Mouse (Mus musculus) midbrain, embryonic 15.5 days (tissue): Measurements from ENCODE around the gene Pianp. TPM values are rescaled to one million over a fixed set of nuclear protein-coding genes. Genes with fewer than 3 reads are reported as not detected.
"Not testable (repeated sequence)": the region's sequence is repeated elsewhere in the genome, so short reads cannot be mapped to it uniquely, and the experiment has no call there.

Experiments
- ATAC-seq: fragments of 200-750 bp; cut with Nextera tagmentation; replicated peaks from 2 replicates; pipeline ENCODE4 v1.8.0; 2017; ENCODE audit warnings: moderate TSS enrichment
- H3K27ac ChIP-seq: fragments of 300-500 bp; sonication (generic); 2 replicates; pipeline ENCODE4 v1.5.1; 2015; ENCODE audit warnings: mild to moderate bottlenecking, inconsistent platforms
- H3K27me3 ChIP-seq: fragments of 300-500 bp; sonication (generic); replicated peaks from 2 replicates; pipeline ENCODE4 v1.6.1; 2015; ENCODE audit warnings: inconsistent platforms
- H3K36me3 ChIP-seq: fragments of 300-500 bp; sonication (generic); replicated peaks from 2 replicates; pipeline ENCODE4 v1.6.1; 2015; ENCODE audit warnings: inconsistent platforms
- H3K4me1 ChIP-seq: fragments of 300-500 bp; sonication (generic); 2 replicates; pipeline ENCODE4 v1.6.1; 2015; ENCODE audit warnings: inconsistent platforms
- H3K4me2 ChIP-seq: fragments of 300-500 bp; sonication (generic); 2 replicates; pipeline ENCODE4 v1.6.1; 2015; ENCODE audit warnings: inconsistent platforms, mild to moderate bottlenecking, moderate library complexity
- H3K4me3 ChIP-seq: fragments of 300-500 bp; sonication (generic); 2 replicates; pipeline ENCODE4 v1.5.1; 2015; ENCODE audit warnings: mild to moderate bottlenecking, inconsistent platforms
- H3K9ac ChIP-seq: fragments of 300-500 bp; sonication (generic); 2 replicates; pipeline ENCODE4 v1.6.1; 2015; ENCODE audit warnings: mild to moderate bottlenecking, inconsistent platforms
- H3K9me3 ChIP-seq: fragments of 300-500 bp; sonication (generic); 2 replicates; pipeline ENCODE4 v1.6.1; 2016; ENCODE audit warnings: inconsistent platforms
- WGBS: fragments of 180-500 bp; shearing (Covaris S2); methylation state at CpG from one replicate; pipeline ENCODE4 v1.1.7; 2015; ENCODE audit warnings: mixed read lengths; 5-methylcytosine and 5-hydroxymethylcytosine counted together
- polyA plus RNA-seq: library from polyadenylated mRNA; unstranded; fragments of >200 nt; fragmentation: Nextera tagmentation; extraction: Ambion mirVana; gene quantifications from 2 replicates; pipeline ENCODE4 v1.2.1, GENCODE M21; 2015

Gene Pianp
- polyA plus RNA-seq, 1 experiment from 2014 or later: 75.8 TPM

DNA sequence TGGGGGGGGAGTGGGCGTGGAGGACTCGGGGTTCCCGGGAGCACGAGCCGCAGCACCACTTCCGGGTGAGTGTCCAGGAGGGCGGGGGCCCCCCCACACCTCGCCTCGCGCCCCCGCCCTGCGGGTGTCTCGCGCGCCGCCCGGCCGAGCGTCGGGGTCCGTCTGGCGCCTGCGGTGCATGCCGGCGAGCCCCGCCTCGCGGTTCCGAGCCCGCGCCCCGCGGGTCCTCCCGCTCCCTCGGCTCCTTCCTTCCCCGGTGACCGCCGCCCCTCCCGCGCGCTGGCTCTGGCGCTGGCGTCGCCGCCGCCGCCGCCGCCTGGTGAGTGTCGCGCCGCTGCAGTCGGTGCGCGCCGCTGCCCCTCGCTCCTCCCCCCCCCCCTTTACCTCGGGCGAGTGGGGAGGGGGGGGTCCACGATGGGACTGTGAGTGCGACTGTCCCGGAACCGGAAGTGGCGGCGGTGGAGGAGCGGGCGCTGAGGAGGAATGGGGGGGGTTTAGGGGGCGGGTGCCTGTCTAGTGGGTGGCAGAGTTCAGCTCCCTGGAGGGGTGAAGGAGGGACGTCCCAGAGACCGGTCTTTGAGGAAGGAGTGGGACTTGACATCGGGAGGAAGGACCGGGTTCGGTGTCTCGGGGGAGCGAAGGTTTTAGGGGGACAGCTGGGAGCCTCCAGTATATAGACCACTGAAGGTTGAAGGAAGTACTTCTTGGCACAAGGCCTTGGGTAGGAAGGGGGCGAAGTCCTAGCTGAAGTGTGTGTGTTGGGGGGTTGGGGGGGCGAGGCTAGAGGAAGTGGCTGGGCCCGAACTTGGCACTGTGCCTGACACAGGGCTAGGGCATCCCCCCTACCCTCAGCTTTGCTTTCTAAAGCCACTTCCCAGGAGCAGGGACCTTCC, 12.9 kb downstream of the Pianp start:
- ATAC-seq: peak; percentile 85
- Histone ChIP-seq H3K27ac (peak overlapping the region; percentile 99), H3K27me3 (no peaks in the 10 kb centered on the region), H3K36me3 (0 out of 2 replicates have a peak, but pooled peaks cover 8% of the 10 kb centered on the region), H3K9ac (peak overlapping the region; percentile 94), H3K4me1 (peaks cover 42% of the 10 kb centered on the region), H3K4me2 (peak overlapping the region; percentile 91), H3K4me3 (peak overlapping the region; percentile 80), H3K9me3 (no peaks in the 10 kb centered on the region)
- WGBS: under 1% methylated on average over 63 of the region's 78 CpGs

GRCm38 (mm10) chr6:125017682-125018081, 21.2 kb downstream of the Pianp start:
- ATAC-seq: no peak
- Histone ChIP-seq H3K9me3 (no peaks in the 10 kb centered on the region), H3K9ac (no peak overlapping the region), H3K27me3 (no peaks in the 10 kb centered on the region), H3K4me3 (no peak overlapping the region), H3K27ac (no peak overlapping the region), H3K36me3 (peaks cover 6% of the 10 kb centered on the region; the same call in 1 of the 2 replicates), H3K4me2 (no peak overlapping the region), H3K4me1 (peaks cover 4% of the 10 kb centered on the region; the same call in 1 of the 2 replicates)
- 99% methylated on average over 3 of the region's 3 CpGs for WGBS

GRCm38 (mm10) chr6:125030532-125030931, 34.0 kb downstream of the Pianp start:
- H3K27ac ChIP-seq, H3K4me2 ChIP-seq, H3K4me1 ChIP-seq, H3K9ac ChIP-seq, H3K9me3 ChIP-seq, H3K27me3 ChIP-seq, ATAC-seq, H3K4me3 ChIP-seq: not testable (repeated sequence)
- H3K36me3 ChIP-seq: peaks cover 46% of the 10 kb centered on the region
- 44% methylated on average over 8 of the region's 9 CpGs for WGBS

DNA sequence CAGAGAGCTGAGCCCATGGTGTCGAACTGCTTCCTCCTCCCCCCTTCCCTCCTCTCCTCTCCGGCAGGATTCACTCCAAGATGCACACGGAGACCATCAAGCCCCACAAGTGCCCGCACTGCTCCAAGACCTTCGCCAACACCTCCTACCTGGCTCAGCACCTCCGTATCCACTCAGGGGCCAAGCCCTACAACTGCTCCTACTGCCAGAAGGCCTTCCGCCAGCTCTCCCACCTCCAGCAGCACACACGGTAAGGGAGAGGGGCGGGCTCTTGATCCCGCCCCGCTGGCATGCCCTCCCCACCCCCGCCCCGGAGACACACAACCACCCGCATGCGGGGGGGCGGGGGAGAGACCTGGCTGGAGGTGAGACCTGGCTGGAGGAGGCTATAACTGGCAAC, 35.1 kb downstream of the Pianp start:
- Histone ChIP-seq H3K4me1 (no peaks in the 10 kb centered on the region), H3K9me3 (no peaks in the 10 kb centered on the region), H3K27ac (no peak overlapping the region), H3K9ac (no peak overlapping the region), H3K36me3 (peaks cover 50% of the 10 kb centered on the region), H3K27me3 (no peaks in the 10 kb centered on the region), H3K4me3 (no peak overlapping the region), H3K4me2 (no peak overlapping the region)
- no peak for ATAC-seq
- 92% methylated on average over 16 of the region's 16 CpGs for WGBS

DNA sequence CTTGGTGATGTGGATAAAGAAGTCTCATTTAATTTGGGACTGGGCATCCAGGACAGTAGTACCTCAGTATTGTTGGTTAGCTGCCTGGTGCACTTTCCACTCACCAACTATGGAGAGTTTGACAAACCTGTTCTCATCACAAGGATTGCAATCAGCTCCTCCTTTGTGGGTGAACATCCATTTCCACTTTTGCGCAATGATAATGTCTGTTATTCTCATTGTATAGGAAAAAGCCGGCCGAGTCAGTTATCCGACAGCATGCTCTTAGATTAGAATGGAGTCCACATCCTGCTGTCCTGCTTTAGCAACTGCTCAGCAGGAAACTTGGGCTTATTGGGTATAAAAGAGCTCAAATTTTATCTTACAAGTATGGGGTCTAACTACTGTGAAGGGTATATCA, 42.2 kb downstream of the Pianp start:
- no peak overlapping the region for H3K9ac ChIP-seq
- WGBS: 85% methylated on average over 4 of the region's 4 CpGs

DNA sequence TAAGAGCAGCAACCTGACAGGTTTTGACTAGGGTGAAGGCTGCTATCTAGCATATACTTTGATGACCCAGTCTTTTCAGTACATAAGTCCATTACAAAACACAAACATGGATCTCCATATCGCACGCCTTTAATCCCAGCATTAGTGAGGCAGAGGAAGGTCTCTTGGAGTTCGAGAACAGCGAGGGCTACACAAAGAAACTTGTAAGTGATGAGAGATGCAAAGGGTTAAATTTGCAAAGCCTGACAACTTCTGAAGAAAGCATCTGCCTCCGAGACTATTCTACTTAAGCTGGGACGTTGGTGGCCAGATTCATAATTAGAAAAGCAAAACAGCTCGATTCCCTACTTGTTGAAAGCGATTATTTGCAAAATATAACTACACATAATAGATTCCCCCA, 42.6 kb downstream of the Pianp start:
- H3K9me3 ChIP-seq: no peaks in the 10 kb centered on the region
- H3K4me3 ChIP-seq: peak overlapping the region; percentile 61
- no peaks in the 10 kb centered on the region for H3K27me3 ChIP-seq
- peak overlapping the region; percentile 55 for H3K4me2 ChIP-seq
- H3K4me1 ChIP-seq: peaks cover 21% of the 10 kb centered on the region
- ATAC-seq: peak; percentile 40
- peak overlapping the region; percentile 53; the same call in 1 of the 2 replicates for H3K27ac ChIP-seq
- no peak overlapping the region for H3K9ac ChIP-seq
- H3K36me3 ChIP-seq: peaks cover 28% of the 10 kb centered on the region
- 6% methylated on average over 8 of the region's 8 CpGs for WGBS

More for the DNA sequence above, 42.2 kb downstream of the Pianp start:
- Histone ChIP-seq H3K36me3 (peaks cover 28% of the 10 kb centered on the region; the same call in 1 of the 2 replicates), H3K27me3 (no peaks in the 10 kb centered on the region), H3K9me3 (no peaks in the 10 kb centered on the region), H3K4me1 (peaks cover 21% of the 10 kb centered on the region), H3K4me3 (peak overlapping the region; percentile 61; the same call in 1 of the 2 replicates), H3K27ac (0 out of 2 replicates have a peak overlapping the region, but pooled peaks have one; percentile 53), H3K4me2 (peak overlapping the region; percentile 55; the same call in 1 of the 2 replicates)
- ATAC-seq: no peak

DNA sequence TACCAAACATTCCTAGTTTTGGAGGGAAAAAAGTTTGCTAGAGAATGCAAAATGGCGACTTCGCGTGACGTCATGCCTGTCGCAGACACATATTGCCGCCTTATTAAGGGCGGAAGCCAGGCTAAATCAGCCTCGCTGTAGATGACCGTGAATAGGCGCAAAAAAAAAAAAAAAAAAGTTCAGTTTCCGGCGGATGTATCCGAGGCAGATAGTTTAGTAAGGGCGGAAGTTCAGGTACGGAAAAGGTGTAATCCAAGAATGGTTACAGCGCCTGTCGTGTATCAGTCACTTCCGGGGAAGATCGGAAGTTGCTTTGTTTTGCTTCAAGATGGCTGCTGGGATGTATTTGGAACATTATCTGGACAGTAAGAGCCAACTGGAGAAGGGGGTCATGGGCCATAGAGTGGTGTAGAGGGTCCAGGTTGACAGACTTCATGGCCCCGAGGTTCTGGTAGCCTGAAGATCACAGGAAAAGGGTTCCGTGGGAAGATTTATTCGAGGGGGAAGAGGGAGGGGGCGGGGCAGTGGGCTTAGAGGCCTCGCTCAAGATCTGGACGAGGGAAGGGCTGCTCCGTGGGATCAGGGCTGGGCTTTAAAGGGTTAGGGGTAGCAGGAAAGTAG, 43.1 kb downstream of the Pianp start, which contains the start of gene Ing4:
TSS of gene Ing4 (plus strand) at position 228 of the 621 bp plus-strand sequence.
- WGBS: under 1% methylated on average over 26 of the region's 26 CpGs

GRCm38 (mm10) chr6:125040221-125040620, 43.7 kb downstream of the Pianp start:
- peaks cover 29% of the 10 kb centered on the region for H3K36me3 ChIP-seq
- peak overlapping the region; percentile 60 for H3K9ac ChIP-seq
- WGBS: 22% methylated on average over 7 of the region's 7 CpGs
- peak overlapping the region; percentile 63 for H3K4me2 ChIP-seq
- no peaks in the 10 kb centered on the region for H3K9me3 ChIP-seq
- peak overlapping the region; percentile 72 for H3K27ac ChIP-seq
- H3K4me1 ChIP-seq: peaks cover 21% of the 10 kb centered on the region
- H3K27me3 ChIP-seq: no peaks in the 10 kb centered on the region
- ATAC-seq: no peak
- H3K4me3 ChIP-seq: peak overlapping the region; percentile 61

More for the DNA sequence above, 43.1 kb downstream of the Pianp start, which contains the start of gene Ing4:
- peak; percentile 98 for ATAC-seq
- Histone ChIP-seq H3K27ac (peak within 1 kb of the TSS; percentile 72), H3K27me3 (no peaks in the 10 kb centered on the region), H3K4me3 (peak within 1 kb of the TSS; percentile 61), H3K36me3 (peaks cover 29% of the 10 kb centered on the region), H3K4me1 (peaks cover 21% of the 10 kb centered on the region), H3K9me3 (no peaks in the 10 kb centered on the region), H3K9ac (peak within 1 kb of the TSS; percentile 60), H3K4me2 (peak within 1 kb of the TSS; percentile 63)

GRCm38 (mm10) chr6:125041047-125041446, 44.6 kb downstream of the Pianp start:
- Histone ChIP-seq H3K9me3 (no peaks in the 10 kb centered on the region), H3K27ac (no peak overlapping the region), H3K4me2 (peak overlapping the region; percentile 63; the same call in 1 of the 2 replicates), H3K27me3 (no peaks in the 10 kb centered on the region), H3K4me1 (peaks cover 21% of the 10 kb centered on the region), H3K9ac (no peak overlapping the region), H3K36me3 (peaks cover 26% of the 10 kb centered on the region), H3K4me3 (peak overlapping the region; percentile 61; the same call in 1 of the 2 replicates)
- WGBS: 94% methylated on average over 7 of the region's 7 CpGs
- ATAC-seq: no peak

DNA sequence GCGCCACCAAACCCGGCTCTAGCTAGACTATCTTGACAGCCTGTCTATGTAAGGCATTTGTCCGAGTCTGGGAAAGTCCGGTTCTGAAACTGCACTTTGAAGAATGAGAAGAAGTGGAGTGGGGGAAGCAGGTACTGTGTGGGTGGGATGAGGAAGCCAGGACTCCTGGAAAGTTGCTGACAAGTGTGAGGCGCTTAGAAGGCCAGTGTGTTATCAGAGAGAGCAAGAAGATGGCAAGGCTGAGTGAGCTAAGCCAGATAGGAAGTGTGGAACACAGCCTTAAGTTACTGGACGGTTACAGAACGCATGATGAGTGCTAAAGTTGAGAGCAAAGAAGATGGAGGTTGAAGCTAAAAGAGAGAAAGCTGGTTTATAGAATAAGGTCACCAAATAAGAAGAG, 45.6 kb downstream of the Pianp start:
- no peak for ATAC-seq
- Histone ChIP-seq H3K9ac (no peak overlapping the region), H3K4me2 (no peak overlapping the region), H3K4me1 (peaks cover 26% of the 10 kb centered on the region), H3K4me3 (no peak overlapping the region), H3K36me3 (peaks cover 23% of the 10 kb centered on the region), H3K27ac (no peak overlapping the region), H3K27me3 (no peaks in the 10 kb centered on the region), H3K9me3 (no peaks in the 10 kb centered on the region)
- WGBS: 94% methylated on average over 7 of the region's 7 CpGs

DNA sequence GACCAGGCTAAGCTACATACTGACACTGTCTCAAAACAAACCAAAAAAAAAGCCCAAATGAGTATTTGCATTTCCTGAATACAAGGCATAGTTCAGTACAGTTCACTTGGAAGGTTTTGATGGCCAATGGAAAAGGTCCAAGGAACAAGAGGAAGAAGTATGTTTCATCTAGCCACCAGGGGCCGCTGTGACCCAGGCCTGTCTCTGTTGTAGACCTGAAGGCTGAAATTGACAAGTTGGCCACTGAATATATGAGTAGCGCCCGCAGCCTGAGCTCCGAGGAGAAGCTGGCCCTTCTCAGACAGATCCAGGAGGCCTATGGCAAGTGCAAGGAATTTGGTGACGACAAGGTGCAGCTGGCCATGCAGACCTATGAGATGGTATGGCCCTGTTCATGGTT, 50.2 kb downstream of the Pianp start:
- no peak overlapping the region for H3K4me3 ChIP-seq
- H3K4me1 ChIP-seq: peaks cover 5% of the 10 kb centered on the region; the same call in 1 of the 2 replicates
- H3K9ac ChIP-seq: no peak overlapping the region
- 38% methylated on average over 5 of the region's 5 CpGs for WGBS
- H3K9me3 ChIP-seq: no peaks in the 10 kb centered on the region
- no peak overlapping the region for H3K4me2 ChIP-seq
- H3K27me3 ChIP-seq: no peaks in the 10 kb centered on the region
- peaks cover 46% of the 10 kb centered on the region for H3K36me3 ChIP-seq
- ATAC-seq: peak; percentile 50
- H3K27ac ChIP-seq: no peak overlapping the region

DNA sequence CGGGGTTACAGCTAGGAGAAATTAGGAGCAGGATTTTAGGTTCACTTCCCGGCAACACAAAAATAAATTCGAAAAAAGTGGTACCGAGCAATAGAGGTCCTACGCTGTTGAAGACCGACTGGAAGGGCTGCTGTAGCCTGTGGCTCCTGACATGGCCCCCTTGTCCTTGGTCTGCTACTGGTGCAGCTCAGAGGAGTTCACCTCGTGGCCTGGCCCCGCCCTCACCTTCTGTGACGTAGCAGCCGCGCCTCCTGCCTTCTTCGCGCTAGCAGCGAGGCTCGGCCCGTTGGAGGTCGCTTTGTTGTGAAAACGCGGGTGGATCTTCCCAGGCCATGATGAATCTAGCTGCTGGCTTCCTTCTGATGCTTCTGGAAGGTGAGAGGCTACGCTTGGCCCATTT, 53.2 kb downstream of the Pianp start, which contains the start of gene Acrbp:
TSS of gene Acrbp (plus strand) at position 12 of the 400 bp plus-strand sequence.
- H3K36me3 ChIP-seq: peaks cover 49% of the 10 kb centered on the region
- no peaks in the 10 kb centered on the region for H3K27me3 ChIP-seq
- H3K4me3 ChIP-seq: no peak within 1 kb of the TSS
- peaks cover 5% of the 10 kb centered on the region; the same call in 1 of the 2 replicates for H3K4me1 ChIP-seq
- no peak within 1 kb of the TSS for H3K27ac ChIP-seq
- no peak for ATAC-seq
- no peak within 1 kb of the TSS for H3K4me2 ChIP-seq
- 45% methylated on average over 20 of the region's 20 CpGs for WGBS
- H3K9me3 ChIP-seq: no peaks in the 10 kb centered on the region
- no peak within 1 kb of the TSS for H3K9ac ChIP-seq
